Mouse (Mus musculus) layer of hippocampus, adult 18-20 months (tissue): Measurements from ENCODE around the gene Tmem63c. TPM values are rescaled to one million over a fixed set of nuclear protein-coding genes. Genes with fewer than 3 reads are reported as not detected.

Experiments used
- DNase-seq, 2 experiments: peaks; one replicate each; pipeline ENCODE4 v3.0.0; 2022; ENCODE audit warnings: low spot score in 2 of 2
- long read RNA-seq: library from polyadenylated mRNA; stranded (forward); transcript quantifications from one replicate; pipeline ENCODE4 v2.0.0, GENCODE M21; 2021
- total RNA-seq, 2 experiments: library from RNA; stranded (reverse); gene quantifications; 2 replicates each; pipeline ENCODE4 v1.2.3; 2021

Tmem63c gene
- total RNA-seq = 10 to 100 TPM; 34.9 to 35.3 TPM
- long read RNA-seq, transcript Tmem63c-201 (25 exons, 3,327 nt) = minor isoform, 6 of 34 reads
- long read RNA-seq, transcript Tmem63c-203 (24 exons, 3,455 nt) = major isoform, 11 of 34 reads
- long read RNA-seq, partial matches to known transcripts = 11 of 34 reads
- long read RNA-seq, other reads (novel, unspliced or antisense) = 6 of 34 reads

DNA sequence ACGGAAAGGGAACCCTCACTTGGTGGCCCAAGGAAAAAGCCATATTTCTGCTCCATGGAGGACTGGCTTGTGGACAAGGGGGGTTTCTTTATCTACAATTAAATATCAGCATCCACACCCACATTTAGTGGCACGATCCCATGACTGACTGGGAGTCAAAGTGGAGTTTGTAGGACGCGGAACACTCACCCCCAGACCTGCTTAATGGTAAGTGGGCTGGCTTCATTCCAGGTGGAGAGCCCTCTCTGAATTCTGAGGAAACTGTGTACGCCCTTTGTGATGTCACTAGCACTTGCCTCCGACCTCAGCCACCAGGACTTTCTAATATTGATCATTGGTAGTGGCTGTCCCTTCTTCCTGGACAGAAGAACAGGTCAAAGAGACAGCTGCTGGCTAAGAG, at the start of gene Tmem63c:
TSS of gene Tmem63c (plus strand) at position 301 of the 400 bp plus-strand sequence.
- DNase-seq = no peak

DNA sequence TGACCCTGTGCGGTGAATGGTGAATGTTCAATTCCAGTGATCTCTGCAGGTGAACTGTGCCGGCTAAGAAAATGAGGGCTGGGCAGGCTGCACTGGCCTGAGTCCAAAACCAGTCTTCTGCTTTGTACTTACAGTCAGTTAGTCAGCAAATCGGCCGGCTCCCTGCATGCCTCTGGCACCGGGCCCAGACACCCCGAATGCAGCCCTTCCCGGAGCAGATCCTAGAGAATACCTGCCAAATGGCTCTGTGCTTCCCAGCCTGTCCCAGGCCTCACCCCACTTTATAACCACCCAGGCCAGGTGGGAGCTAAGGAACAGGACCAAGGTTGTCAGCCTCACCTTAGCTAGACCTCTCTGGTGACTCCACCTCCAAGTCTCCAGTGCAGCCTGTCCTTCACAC, 47.9 kb upstream of the Tmem63c start:
- peak in 1 of 2 experiments; percentile 65 for DNase-seq

DNA sequence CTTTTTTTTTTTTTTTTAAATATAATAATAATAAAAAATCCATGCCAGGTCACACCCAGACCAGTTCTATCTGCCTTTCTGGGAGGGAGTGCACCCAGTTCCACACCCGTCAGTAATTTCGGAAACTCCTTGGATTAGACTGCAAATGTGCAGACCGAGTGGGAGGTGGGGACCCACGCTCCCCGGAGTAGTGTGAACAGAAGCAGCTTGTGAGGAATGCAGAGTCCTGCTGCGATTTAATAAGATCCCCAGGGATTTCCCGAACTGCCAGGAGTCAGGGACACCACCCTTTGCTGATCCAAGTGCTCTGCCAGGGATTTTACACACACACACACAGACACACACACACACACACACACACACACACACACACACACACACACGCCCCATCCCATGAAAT, 47.4 kb upstream of the Tmem63c start:
- DNase-seq = peak; percentile 50 to 75

DNA sequence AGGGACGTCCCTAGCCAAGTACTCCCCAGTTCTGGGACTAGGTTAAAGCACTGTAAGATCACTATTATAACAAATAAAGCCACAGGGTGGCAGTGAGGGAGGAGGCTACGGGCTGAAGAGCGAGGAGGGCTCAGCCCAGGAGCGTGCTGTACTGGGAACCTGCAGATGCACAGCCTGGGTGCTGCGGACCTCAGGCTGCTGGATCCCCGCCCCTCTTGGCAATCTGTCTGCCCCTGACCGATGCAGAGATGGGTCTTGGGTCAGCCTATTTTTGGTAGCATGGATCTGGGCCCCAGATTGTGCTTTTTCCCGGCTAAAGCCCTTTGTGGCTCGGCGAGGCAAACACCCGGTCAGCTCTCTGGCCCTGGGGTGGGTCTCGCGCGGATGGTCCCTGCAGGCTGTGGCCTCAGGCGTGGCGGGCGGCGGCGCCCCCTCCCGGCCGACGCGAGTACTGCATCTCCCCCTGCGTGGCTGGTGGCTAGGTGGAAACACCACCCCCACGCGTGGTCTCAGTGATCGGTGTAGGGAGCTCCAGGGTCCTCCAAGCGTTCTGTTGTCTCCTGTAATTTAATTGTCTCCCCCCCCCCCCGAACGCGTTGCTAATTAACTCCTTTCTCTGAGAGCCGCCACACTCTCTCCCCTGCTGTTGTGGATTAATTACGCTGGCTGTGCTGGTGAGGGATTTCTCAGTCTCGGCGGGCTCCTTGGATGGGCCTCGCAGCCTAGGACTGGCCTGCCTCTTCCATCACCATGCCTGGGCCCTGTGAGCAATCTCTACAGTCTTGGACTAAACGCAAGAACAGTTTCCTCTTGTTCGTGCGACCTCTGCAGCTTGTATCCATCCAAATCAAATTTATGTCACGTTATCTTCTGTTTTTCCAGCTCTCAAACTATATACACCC, 46.5 kb upstream of the Tmem63c start:
- DNase-seq = peak in 1 of 2 experiments; percentile 76

DNA sequence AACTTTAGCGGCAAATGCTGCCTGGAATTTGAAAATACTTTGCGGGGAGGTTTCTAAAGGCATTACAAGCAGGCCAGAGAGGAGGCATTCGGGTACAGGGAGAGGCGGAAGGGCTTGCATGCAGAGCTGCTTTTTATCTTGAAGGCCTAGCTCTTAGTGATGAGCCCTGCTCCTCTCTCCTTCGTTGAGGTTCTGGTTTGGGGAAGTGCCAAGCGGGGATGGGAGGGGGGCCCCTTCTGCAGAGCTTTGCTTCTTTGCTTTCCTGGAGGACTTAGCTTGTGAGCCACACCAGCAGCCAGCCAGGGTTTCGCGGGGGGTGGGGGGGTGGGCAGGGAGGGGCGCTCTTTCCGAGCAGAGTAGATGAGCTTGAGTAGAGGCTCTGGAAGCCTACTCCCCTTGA, 45.4 kb upstream of the Tmem63c start:
- DNase-seq = no peak

DNA sequence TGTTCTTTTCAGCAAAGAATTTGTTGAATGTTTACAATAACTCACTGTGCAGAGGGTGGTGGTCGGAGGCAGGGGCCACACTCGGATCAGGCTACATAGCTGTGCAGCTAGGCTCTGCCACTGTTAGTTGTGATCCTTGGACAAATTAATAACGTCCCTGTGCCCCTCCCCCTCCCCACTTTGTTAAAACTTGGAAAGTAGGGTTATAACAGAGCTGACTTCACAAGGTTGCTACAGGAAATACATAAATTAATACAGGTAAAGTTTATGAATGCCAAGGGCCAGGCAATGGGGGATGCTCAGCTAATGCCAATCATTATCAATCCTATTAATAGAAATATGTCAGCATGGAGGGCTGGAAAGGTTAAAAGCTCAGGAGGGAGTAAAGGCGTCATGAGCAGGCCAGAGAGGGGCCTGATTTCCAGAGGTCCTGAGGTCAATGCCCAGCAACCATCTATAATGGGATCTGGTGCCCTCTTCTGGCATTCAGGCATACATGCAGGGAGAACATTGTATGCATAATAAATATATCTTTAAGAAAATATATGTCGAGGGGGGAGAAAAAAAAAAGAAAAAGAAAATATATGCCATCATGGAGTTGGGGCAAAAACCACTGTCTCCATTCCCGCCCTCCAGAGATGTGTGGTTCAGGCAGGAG, 44.5 kb upstream of the Tmem63c start:
- DNase-seq = no peak

DNA sequence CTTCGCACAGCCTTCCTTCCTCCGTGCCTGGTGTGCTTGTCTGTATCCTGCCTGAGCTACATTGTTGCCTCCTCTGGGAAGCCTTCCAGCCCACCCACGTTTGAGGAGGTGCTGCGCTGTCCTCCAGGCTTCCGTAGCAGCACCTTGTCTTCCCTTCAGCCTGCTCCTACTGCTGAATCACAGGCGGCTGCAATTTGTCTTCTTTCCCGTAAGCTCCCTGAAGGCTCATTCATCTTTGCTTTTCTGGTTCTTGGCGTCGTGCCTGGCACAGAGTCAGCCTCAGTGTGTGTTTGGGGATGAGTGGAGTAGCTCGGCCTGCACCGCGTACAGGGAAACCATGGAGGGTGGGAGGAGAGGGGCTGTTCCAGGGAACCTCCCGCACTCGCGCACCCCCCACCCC, 43.3 kb upstream of the Tmem63c start:
- DNase-seq = peak; percentile 56 to 82

DNA sequence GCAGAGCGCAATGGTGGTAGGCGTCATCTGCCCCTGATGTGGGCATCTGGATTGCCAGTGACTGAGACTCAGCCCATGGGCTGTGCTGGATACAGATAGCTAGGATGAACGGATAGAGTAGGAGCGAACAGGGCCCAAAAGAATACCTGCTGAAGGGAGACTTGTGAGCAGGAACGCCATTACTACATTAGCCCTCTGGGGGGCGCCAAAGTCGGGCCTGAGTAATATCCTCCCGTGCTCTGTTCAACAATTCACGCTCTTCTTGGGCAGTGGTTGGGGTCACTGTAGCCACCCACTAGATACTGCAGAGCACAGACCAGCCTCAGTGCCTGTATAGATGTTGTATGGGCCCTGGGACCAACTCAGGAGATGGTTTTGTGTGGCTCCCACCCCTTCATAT, 40.0 kb upstream of the Tmem63c start:
- no peak for DNase-seq

DNA sequence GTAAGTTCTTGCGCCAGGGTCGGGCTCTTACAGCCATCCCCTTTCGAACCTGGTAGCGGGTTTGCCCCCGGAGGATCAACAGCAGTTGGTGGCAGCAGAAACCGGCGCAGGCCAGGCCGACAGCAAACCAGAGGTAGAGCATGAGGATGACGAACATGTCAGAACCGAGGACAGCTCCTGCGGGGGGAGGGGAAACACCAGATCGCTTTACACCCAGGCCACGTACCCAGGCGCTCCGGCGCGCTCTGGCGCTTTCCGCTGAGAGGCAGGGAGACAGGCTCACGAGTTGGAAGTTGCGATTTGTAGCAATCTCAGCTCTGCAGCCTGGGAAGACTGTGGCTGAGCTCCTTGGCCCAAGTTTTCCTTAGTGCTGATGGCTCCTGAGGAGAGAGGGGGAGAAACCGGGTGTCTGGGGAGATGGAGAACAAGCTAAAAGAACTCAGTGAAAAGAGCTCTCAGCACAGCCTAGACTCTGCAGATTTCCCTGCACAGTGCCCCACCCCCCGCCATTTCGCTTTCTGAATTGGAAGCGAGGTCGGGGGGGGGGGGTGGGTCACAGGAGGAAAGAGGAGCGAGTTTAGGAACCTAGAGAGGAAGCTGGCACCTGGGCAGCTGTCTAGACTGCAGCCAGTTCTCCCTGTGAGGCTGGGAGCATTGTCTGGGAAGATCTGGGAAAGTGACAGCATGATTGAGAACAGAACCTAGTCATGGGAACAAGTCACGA, 37.5 kb upstream of the Tmem63c start:
- DNase-seq = peak in 1 of 2 experiments; percentile 57

DNA sequence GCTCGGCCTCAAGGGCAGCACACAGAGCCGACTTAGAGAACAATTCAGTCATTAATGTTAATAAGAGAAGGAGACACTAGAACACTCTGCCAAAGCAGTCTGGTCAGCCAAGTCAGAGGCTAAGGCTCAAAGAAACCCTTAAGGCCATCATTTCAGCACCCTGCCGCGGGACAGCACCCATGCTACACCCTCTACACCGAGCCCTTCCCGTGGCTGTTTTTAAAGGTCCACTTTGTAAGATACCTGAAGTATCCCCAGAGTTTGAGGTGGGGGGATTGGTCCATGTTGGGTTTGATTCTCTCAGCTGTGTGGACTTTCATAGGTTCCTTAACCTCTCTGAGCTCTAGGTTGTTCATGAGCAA, 37.0 kb upstream of the Tmem63c start:
- no peak for DNase-seq

DNA sequence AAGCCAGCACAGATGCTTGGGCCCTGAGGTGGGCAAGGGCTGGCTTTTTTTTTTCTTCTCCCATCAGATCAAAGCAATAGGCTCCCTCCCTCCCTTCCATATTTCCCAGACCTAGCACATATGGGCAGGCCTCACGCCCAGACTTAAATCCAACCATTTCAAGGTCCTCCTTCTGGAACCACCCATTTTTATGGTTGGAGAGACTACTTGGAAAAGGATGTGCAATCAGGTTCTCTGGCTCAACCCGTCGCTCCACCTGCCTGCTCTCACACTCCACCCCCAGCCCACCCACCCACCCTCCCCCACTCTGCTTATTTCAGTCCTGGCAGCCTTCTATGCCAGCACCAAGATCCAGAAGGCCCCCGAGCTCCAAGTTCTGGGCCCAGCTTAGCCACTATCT, 34.6 kb upstream of the Tmem63c start:
- DNase-seq = no peak

DNA sequence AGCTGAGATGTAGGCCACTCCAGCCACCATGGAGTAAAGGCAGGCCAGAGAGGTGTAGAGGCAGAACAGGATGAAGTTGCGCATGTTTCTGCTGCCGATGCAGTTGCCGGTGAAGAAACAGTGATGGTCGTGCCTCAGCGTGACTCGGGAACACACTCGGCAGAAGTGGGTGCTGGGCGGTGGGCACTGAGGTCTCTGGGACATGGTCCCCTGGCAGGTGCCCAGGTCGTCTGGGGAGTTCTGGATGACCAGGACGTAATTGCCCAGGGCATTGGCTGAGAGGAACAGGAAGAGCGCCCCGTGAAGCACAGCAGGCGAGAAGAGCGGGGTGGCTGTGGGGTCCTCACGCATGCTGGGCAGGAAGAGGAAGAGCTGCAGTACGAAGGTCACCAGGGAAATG, 32.9 kb upstream of the Tmem63c start:
- DNase-seq = no peak

DNA sequence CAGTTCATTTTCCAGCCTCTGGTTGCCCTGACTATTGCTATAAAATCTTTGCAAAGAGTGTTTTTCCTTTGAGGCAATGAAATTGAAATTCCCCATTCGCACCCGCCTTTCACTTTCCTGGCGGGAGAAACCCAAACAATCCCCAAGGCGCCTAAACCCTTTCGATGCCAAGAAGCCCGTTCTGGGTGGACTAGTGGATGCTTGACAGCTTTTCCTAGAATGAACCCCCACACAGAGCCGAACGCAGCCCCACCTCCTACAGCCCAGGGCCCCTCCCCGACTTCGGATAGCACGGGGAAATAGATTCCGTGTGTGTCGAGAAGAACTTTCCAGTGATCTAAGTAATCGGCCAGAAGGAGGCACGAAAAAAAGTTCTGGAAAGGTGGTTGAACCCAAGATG, 31.8 kb upstream of the Tmem63c start:
- no peak for DNase-seq

DNA sequence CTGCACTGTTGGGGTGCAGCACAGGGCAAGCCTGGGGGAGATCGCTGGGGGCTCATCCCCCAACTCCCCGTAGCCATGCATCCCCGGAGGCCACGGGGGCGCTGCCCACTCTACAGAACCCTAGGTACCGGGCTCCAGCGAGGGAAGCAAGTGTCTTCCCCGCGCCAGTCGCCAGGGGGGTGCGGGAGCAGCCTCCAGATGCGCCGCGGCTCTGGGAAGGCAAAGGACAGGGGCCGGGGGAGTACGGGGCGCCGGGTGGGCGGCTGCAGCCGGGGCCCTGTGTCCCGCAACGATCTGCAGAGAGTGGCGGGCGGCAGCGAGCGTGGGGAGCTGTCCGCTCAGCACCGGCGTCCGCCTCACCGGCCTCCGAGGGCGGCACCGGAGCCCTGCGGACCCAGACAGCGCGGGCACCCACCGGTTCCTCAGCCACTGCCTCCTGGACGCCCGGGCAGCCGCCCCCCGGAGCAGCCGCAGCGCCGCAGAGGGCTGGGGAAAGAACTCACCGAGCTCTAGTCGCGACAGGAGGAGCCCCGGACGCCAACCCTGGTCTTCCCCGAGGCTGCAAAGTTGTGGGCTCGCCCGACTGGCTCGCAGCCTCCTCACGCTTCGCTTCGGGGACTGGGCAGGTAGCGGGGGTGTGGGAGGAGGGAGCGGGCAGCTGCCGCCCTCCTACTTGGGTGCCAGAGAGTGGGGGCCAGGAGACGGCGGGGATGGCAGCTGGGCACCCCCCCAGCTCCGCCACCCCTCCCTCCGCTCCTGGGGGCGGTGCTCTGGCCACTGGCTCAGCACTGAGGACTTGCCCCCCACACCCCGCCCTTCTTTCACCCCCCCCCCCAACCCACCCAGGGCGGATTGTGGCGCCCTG, 31.0 kb upstream of the Tmem63c start, which contains the start of gene Zdhhc22:
TSS of gene Zdhhc22 (minus strand) at position 541 of the 865 bp plus-strand sequence.
- peak in 1 of 2 experiments; percentile 24 for DNase-seq

DNA sequence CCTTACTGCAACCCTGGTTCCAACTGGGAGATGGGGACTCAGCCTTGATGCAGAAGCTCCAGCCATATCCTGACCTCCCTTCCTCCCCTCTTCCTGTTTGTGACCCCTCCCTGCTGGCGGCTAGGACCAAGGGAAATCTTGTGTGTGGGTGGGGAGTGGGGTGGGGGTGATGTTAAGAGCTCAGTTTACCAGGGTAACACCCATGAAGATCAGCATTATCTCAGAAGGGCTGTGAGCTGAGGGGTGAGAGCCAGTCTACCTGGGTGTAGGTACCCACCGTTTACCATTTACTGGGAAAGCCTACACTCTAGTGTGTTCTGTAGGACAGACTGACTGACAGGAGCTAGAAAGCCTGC, 30.4 kb upstream of the Tmem63c start:
- DNase-seq = no peak

DNA sequence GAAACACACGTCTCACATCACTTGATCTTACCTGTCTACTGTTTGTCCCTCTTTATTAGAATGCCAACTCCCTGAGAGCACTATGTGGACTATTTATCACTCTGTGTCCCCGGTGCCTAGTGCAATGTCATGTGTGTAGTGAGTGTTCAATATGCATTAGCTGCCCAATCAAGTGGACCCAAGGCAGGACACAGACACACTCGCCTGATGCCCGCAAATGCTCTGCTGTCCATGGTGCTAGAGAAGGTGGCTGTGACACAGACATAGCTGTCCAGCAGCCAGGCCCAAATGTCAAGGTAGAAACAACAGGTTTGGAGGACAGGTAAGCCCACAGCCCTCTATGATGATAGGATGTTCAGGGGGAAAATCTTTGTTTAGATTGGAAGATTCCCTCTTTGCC, 27.0 kb upstream of the Tmem63c start:
- no peak for DNase-seq

DNA sequence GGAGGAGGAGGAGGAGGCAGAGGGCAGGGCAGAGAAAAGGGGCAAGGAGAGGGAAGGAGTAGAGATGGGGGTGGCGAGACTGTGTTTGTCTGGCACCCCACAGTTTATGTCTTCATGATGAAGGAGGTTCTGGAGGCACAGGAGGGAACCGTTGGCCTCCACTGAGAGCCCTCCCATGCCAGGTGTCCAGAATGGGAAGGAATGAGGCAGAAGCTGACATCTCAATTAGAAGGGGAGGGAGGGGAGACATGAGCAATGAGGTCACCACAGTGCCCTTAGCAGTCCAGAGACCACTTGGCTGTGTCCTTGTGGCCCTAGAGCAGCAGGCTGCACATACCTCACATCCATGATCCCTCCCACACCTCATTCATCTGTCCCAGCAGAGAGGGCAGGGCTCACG, 26.4 kb upstream of the Tmem63c start:
- DNase-seq = no peak

DNA sequence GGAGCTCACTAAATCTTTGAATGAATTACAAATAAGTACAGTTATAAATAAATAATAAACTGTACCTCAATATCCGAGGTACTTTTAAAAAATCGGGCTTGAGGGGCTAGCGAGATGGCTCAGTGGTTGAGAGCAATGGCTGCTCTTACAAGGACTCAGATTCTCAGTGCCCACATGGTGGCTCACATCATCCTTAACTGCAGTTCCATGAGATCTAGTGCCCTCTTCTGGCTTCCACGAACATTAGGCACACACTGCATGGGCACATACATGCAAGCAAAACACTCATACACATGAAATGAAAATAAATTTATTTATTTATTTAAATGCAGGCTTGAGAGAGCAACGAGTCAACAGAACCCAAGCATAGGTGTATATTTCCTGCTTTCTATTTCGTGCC, 25.2 kb upstream of the Tmem63c start:
- no peak for DNase-seq

DNA sequence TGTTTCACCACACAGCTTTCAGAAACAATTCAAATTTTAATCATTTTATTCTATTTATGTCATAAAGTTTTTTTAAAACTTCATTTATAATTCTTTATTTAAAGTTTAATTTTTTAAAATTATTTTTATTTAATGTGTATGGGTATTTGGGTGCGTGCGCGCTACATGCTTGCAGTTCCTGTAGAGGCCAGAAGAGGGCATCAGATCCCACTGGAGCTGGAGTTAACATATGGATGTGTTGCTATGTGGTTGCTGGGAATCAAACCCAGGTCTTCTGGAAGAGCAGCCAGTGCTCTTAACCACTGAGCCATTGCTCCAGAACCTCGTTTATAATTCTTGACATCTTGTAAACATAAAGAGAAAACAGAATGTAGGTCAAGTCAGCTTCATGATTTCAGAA, 22.4 kb upstream of the Tmem63c start:
- no peak for DNase-seq

DNA sequence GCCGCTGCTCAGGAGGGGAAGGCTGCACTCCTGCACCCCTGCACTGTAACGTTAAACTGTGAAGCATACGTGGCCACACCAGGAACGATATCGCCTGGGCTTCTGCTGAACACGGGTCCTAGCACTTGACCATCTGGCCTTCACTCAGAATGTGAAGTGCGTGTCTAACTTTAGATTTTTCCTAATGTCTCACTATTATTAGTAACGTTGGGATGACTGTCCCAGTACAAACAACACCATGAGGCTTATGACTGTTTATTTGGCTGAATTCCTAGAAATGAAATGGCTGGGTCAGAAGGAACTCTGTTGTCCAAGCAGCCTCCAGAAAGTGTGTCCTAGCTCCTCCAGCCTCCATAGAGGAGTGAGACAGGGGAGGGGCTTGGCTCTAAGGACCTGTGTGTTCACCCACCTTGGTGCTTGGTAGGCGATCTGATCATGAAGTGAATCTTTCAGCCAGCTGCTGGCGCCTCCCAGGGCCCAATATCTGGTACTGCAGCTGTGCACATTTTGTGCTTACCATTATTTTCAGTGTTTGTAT, 21.8 kb upstream of the Tmem63c start:
- DNase-seq = peak in 1 of 2 experiments; percentile 37
